Mouse (Mus musculus) embryonic fibroblast, embryonic 13.5 days (primary cell): ENCODE measurements at regions not wholly inside any gene's neighbourhood (a gene's known extent, or its start where the extent isn't known, plus 50 kb on each side); places are given as distances from the start of the nearest gene placed in this dataset.

Source experiments
- H3K27ac ChIP-seq: 2 replicates; pipeline ENCODE4 v1.5.1; 2012; ENCODE audit warnings: low read length, control low read depth, inconsistent platforms; ENCODE audit not compliant: insufficient read depth
- H3K4me1 ChIP-seq: 2 replicates; pipeline ENCODE4 v1.6.1; 2011; ENCODE audit warnings: low read length; ENCODE audit not compliant: control insufficient read depth, insufficient read depth
- H3K4me3 ChIP-seq: 2 replicates; pipeline ENCODE4 v1.5.1; 2011; ENCODE audit warnings: mild to moderate bottlenecking, control low read depth, low read length; ENCODE audit not compliant: insufficient read depth
- CTCF ChIP-seq: IDR thresholded peaks from 2 replicates; pipeline ENCODE4 v1.5.1; 2011; ENCODE audit warnings: mild to moderate bottlenecking, control low read depth, low read length, moderate library complexity, borderline replicate concordance; ENCODE audit not compliant: insufficient read depth
- POLR2A ChIP-seq: IDR thresholded peaks from 2 replicates; pipeline ENCODE4 v1.6.1; 2011; ENCODE audit warnings: low read depth, mild to moderate bottlenecking, control low read depth, low read length, moderate library complexity

GRCm38 (mm10) chr14:24930251-24930650, 443.3 kb downstream of the Rps24 start:
- TF ChIP-seq POLR2A (no peak), CTCF (no peak)
- Histone ChIP-seq H3K4me3 (no peak overlapping the region), H3K4me1 (peaks cover 5% of the 10 kb centered on the region), H3K27ac (no peak overlapping the region)

- no peak for TF ChIP-seq CTCF
- TF ChIP-seq POLR2A: no peak
- no peak overlapping the region for H3K27ac ChIP-seq
- no peaks in the 10 kb centered on the region for H3K4me1 ChIP-seq
- H3K4me3 ChIP-seq: no peak overlapping the region
These were observed 451.0 kb downstream of the Rps24 start for GRCm38 (mm10) chr14:24937876-24938275.

GRCm38 (mm10) chr14:24939068-24939467, 452.1 kb downstream of the Rps24 start:
- H3K4me1 ChIP-seq: no peaks in the 10 kb centered on the region
- TF ChIP-seq CTCF (no peak), POLR2A (no peak)
- no peak overlapping the region for H3K4me3 ChIP-seq
- H3K27ac ChIP-seq: no peak overlapping the region

GRCm38 (mm10) chr14:24939476-24940200, 452.7 kb downstream of the Rps24 start:
- Histone ChIP-seq H3K4me1 (no peaks in the 10 kb centered on the region), H3K4me3 (no peak overlapping the region), H3K27ac (no peak overlapping the region)
- TF ChIP-seq CTCF (no peak), POLR2A (no peak)

- no peak overlapping the region for H3K27ac ChIP-seq
These were observed 458.8 kb downstream of the Rps24 start for GRCm38 (mm10) chr14:24945716-24946115.

GRCm38 (mm10) chr14:24947084-24947483, 460.2 kb downstream of the Rps24 start:
- no peak for TF ChIP-seq POLR2A
- no peaks in the 10 kb centered on the region for H3K4me1 ChIP-seq
- no peak overlapping the region for H3K27ac ChIP-seq
- no peak overlapping the region for H3K4me3 ChIP-seq

More at GRCm38 (mm10) chr14:24945716-24946115, 458.8 kb downstream of the Rps24 start:
- TF ChIP-seq POLR2A (no peak), CTCF (no peak)
- Histone ChIP-seq H3K4me3 (no peak overlapping the region), H3K4me1 (no peaks in the 10 kb centered on the region)

GRCm38 (mm10) chr14:24955891-24956410, 469.0 kb downstream of the Rps24 start:
- TF ChIP-seq CTCF (no peak), POLR2A (no peak)
- no peaks in the 10 kb centered on the region for H3K4me1 ChIP-seq
- H3K27ac ChIP-seq: no peak overlapping the region
- H3K4me3 ChIP-seq: no peak overlapping the region

- Histone ChIP-seq H3K4me3 (no peak overlapping the region), H3K4me1 (0 out of 2 replicates have a peak, but pooled peaks cover 3% of the 10 kb centered on the region), H3K27ac (no peak overlapping the region)
- TF ChIP-seq POLR2A: no peak
- TF ChIP-seq CTCF: no peak
These were observed 469.7 kb downstream of the Rps24 start for GRCm38 (mm10) chr14:24956528-24957210.

- no peak for TF ChIP-seq POLR2A
- Histone ChIP-seq H3K4me1 (peaks cover 7% of the 10 kb centered on the region; the same call in 1 of the 2 replicates), H3K4me3 (no peak overlapping the region), H3K27ac (no peak overlapping the region)
These were observed 470.5 kb downstream of the Rps24 start for GRCm38 (mm10) chr14:24957392-24957791.

- Histone ChIP-seq H3K27ac (no peak overlapping the region), H3K4me1 (peaks cover 7% of the 10 kb centered on the region; the same call in 1 of the 2 replicates), H3K4me3 (no peak overlapping the region)
- TF ChIP-seq CTCF: no peak
- no peak for TF ChIP-seq POLR2A
These were observed 471.9 kb downstream of the Rps24 start for GRCm38 (mm10) chr14:24958821-24959220.
